Mouse (Mus musculus): ENCODE measurements around the gene Dffb.
A peak's percentile ranks its signal among the peaks of the same experiment; 100 is the strongest.
"Not testable (repeated sequence)": the region's sequence is repeated elsewhere in the genome, so short reads cannot be mapped to it uniquely, and the experiment has no call there.

The Dffb gene

DNA sequence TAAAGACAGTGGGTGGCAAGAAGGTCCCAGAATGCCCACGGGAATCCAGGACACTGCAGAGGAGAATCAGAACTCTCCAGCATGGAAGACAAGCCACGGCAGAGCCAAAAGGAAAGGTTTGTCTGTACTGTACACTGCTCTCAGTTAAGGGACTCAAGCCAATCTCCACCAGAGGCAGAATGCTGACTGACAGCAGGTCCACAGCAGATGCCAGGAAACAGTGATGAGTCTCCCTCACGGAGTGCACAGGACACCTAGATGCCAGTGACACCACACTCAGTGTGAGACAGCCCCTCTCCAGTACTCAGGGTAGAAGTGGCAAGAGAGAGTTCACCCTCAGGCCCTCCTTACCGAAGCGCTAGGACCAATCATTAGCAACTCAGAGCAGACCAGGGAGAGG is 8.3 kb downstream of the Dffb start:
- DNase-seq (ENCODE audit: low read depth, low spot score) = no peak

DNA sequence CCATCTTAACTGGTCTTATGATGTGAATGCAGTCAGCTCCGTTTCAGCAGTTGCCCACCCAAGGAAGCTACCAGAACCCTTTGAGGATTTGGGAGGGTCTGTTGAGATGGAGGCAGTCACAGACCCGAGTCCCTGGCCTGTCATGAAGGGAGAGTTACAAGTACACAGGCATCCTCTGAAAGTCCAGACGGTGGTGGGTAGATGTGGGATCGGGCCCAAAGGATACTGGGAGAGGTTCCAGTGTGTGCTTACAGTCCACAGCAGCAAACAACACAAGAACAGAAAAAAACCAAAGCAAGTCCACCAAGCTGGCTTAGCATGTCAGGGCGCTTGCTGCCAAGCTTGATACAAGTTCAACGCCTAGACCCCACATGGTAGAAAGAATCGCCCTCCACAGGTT is 12.3 kb downstream of the Dffb start:
- no peak for DNase-seq (ENCODE audit: low read depth, low spot score)

DNA sequence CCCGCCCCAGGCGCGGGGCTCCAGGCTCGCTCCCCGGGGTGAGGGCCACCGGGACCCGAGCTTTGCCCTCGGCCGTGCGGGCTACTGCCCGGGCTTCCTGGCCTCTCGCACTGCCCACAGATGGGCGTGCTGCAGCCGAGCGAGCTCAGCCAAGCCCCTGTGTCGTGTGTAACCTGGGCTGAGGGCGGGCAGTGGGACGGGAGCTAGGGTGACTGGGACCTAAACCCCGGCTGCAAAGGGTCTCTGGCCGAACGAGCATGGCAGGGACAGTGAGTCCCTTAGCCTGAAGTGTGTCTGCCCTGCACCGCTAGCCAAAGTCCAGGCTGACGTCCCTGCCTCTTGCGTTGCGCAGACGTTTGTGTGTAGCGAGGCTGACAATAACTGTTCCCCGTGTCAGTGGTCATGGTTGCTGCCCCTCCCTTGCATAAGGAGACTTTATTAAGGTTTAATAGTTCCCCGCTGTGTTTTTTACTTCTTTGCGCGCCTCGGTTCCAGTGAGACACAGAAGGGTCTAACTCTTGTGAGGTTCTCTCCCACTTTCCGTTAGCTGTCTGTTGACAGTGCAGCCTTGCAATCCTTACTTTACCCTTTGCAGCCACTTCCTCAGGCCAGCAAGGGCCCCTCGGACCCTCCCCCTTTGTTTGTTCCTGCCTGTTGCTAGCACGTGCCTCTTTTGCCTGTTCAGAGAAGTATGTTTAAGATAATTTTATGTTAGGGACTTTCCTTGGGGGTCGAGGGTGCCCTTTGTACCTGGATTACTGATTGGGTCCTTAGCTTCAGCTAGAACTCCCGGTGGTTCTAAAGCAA is 17.3 kb downstream of the Dffb start:
- DNase-seq (ENCODE audit: low read depth, low spot score) = peak; percentile 28

DNA sequence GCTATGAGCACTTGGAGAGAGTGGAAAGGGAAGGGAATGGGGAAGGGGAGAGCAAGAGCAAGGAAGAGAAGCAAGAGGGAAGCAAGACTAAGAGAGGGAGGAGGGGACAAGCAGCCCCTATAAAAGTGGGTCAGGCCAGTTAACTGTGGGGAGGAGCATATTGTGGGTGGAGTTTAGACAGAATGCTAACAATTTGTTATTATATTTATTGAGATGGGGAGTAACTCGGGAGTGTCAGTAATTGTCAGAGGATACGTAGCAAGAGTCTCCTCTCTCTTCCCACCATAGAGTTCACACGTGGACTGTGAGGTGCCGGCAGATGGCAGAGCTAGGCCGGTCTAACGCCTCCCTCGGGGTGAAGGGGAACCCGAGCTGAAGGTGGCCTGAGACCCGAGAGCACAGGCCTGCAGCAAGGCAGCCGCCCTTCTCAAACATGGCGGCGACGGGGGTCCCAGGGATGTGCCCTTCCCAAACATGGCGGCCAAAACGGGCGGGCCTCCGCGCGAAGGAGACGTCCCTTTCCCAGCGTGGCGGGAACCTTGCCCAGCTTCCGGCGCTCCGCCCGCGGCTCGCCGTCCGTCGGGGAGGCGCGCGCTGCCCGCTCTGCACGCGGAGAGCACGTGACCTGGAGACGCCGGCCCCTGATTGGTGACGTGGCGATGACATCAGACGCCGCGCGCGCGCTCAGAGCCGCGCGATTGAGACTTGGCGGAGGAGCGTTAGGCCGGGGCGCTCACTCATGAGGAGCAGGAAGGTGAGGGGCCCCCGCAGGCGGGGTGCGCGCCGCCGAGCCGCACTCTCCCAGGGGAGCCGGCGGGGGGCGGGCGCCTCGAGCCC is 18.1 kb downstream of the Dffb start, which contains the start of gene A430005L14Rik:
A430005L14Rik (plus strand) TSS at position 669 of the 837 bp plus-strand sequence.
- DNase-seq (ENCODE audit: low read depth, low spot score) = peak; percentile 97

DNA sequence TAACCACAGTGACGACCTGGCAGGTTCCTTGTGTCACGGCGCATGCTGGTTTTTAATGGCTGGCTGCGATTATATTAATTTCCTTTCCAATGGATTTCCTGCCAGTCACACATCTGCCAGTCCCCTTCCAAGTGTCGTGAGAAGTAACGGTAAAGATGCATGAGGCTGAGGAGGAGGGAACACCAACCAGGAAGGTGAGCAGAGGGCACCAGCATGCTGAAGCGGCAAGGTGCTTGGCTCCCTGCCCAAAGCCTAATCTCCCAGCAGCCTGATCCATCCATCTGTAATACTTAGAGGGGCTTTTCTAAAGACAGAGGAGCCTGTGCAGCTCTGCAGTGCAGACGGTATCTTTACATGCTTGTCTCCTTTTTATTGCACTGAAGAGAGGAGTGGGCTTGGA is 19.3 kb downstream of the Dffb start:
- no peak for DNase-seq (ENCODE audit: low read depth, low spot score)

DNA sequence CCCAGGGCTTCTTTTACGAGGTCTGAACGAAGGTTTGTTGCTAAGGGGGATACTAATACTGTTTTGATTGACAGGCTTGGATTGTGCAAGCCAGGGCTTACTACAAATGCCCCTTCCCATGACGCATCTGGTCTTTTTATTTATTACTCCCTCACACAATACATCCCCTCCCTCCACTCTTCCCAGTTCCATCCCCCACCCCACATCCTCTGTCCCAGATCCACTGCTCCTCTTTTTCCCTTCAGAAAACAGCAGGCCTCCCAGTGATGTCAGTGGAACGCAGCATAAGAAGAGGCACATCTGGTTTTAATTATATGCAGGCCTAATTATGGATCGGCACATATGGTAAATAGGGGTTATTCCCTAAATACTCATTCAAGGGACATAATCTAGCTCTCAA is 23.2 kb downstream of the Dffb start:
- DNase-seq (ENCODE audit: low read depth, low spot score) = no peak

DNA sequence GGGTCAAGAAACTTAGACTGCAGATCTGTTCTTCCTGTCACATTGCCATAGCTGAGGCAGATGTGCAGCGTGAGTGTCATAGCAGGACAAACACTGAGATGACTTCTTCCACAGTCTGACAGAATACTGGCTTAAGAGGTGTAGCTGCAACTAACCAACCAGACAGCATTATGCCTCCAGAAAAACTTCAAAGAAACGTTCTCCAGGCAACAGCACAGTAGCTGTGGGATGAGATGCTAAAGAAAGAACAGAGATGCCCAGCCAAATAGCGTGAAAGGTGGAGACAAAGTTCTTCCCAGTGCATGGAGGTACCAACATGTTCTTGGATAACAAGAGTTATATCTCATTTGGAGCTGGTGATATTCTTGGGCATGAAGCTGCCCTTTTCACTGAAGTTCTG is 23.8 kb downstream of the Dffb start:
- no peak for DNase-seq (ENCODE audit: low read depth, low spot score)

DNA sequence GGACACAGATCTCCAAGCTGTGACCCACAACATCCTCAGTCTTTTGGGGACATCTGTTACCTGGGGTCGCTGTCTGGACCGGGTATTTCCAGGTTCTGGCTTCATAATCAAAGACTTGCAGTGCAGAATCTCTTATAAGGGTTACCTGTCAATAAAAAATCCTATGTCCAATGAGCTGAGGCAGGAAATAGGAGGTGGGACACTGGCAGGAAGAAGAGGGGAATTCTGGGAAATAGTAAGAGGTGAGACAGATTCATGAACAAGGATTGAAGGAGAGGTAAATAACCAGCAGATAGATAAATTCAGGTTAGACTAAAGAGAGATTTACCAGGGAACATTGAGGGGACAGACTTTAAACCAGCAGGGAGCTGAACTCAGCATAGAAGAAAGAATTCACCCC is 24.6 kb downstream of the Dffb start:
- DNase-seq (ENCODE audit: low read depth, low spot score) = no peak

DNA sequence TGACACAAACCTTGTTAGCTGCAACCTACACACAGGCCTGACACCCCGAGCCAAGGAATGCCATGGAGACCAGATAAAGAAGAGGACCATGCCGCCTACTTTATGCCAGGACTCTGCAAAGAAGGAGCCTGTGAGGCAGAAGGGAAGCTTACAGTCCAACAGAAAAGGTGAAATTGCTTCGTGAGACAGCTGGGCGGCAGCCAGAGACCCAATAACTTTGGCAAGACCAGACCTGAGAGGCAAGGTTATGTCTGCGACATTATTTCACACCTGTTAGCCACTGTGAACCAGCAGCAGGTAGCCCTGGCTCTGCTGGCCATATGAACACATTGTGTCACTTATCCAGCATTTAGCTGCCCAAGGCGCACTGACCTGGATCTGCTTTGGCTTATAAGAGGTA is 29.2 kb downstream of the Dffb start:
- no peak for DNase-seq (ENCODE audit: low read depth, low spot score)

DNA sequence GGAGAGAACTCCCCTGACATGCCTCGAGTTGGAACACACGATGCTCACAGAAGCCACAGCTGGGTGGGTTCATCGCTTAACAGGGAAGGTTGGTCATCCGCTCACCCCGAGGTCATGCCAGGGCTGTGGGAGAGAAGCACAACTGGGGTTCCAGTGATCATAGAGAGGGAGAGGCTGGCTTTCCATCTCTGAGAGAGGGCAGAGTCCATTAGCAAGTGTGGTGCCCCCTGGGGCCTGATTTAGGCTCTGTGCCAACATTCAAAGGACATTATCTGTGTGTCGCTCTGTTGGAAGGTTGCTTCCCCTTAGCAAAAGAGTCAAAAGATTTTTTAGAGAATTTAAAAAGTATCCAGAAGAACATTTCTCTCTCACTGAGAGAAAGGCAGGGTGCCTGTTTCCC is 30.7 kb downstream of the Dffb start:
- DNase-seq (ENCODE audit: low read depth, low spot score) = no peak

DNA sequence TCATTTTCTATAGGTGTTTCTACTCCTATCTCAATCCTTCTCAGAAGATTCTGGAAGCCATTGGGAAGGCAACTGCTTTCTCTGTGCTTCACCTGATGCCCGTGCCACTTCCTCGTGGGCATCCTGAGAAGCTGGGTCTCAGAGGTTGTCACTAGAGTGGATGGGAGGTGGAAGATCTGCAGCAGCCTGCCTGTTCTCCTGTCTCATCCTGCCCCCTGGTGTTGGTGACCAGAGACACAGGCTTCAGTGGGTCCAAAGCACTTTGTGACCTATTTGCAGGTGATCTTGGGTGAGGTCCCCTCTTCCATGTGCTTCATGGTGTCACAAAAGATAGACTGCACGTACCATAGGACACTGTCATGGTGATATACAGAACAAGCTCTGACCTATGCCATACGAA is 31.7 kb downstream of the Dffb start:
- no peak for DNase-seq (ENCODE audit: low read depth, low spot score)

DNA sequence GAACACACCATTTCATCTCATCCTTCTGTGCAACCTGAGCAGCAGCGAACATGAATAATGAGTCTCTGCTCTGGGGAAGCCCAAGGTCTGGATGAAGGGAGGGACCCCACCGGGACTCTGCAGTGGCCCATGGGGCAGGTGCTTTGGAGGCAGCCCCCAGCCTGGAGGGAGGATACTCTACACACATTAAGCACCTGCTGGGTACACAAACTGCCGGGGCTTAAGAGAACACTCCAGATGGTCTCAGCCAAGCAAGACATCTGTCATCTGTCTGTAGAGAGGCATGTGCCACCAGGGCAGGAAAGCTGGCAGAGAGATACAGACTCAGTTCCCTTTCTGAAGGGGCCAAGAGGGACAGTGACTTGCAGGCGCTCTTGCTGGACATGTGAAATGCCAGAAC is 45.0 kb downstream of the Dffb start:
- DNase-seq (ENCODE audit: low read depth, low spot score) = no peak

DNA sequence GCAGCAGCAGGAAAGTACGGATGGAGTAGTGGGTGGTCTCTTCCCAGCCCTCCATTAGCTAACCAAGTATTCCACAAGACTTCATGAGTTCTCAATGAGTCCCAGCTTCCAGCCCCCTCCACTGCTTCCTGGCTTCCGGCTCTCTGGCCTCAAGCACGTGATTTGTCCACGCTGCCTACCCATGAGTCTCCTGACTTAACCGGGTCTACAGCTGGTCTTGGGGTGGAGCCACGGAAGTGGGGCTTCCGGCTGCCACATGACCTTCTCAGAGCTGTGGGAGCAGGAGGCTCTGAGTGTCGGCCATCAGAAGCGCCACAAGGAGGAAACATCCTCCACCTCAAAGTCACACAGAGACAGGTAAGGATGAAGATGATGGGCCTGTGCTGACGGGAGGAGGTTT is 45.5 kb downstream of the Dffb start:
- DNase-seq (ENCODE audit: low read depth, low spot score) = no peak

DNA sequence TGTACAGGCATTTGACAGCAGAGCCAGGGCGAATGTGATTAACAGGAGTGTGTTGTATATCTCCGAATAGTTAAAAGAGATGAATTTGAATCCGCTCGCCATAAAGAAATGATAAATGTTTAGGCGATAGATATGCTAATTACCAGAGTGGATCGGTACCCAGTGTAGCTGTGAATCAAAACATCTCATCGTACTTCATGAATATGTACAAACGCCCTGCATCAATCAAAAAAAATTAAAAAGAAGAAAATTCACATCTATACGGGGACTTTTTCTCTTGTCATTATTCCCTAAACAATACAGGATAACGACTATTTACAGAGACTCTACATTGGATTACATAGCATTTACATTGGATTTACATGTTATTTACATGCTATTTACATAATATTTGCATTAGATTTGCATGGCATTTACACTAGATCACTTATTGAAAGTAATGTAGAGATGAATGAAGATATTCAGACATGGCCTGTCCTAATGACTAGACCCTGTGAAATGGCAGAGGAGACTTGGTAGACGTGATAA is 46.1 kb downstream of the Dffb start:
- no peak for DNase-seq (ENCODE audit: low read depth, low spot score)

DNA sequence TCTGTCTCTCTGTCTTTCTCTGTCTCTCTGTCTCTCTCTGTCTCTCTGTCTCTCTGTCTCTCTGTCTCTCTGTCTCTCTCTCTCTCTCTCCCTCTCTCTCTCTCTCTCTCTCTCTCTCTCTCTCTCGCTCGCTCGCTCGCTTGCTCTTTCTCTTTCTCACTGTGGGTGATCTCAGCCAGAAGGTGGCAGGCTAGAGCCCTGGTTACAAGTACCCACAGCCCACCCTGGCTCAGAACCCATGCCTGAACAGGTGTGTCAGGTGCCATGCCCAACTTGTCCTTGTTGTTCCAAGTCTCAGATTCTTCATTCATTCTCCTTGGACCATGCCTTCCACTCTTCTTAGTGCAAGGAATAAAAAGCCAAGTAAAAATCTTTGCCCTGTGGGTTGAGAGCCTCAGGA is 52.8 kb downstream of the Dffb start:
- DNase-seq (ENCODE audit: low read depth, low spot score) = not testable (repeated sequence)

DNA sequence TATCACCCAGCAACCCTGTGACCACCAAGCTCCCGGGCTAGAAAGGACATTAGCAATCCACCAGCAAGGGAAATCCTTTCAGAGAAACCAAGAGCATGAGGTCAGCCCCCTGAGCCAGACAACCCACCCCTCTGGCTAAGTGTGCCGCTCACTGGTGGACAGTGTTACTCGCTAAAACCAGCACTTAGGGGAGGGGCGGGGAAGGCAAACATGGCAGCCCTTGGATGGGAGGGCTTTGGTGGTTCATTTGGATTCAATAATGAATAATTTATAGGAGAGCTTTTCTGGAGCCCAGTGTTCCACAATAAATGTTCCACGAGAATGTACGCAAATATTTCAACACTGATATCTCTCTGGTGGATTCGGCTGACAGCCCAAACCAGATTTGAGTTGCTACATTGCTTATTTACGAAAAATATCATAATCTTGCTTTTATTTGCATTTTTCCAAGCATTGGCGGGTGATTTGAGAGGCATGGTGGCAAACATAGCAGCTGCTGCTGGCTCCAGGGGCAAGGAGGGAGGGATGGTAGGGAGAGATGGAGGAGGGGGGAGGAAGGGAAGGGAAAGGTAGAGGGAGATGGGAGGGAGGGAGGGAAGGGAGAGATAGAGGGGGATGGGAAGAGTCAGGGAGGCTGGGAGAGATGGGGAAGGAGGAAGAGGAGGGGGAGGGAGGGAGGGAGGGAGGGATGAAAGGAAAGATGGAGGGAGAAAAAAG is 54.3 kb downstream of the Dffb start:
- DNase-seq (ENCODE audit: low read depth, low spot score) = no peak

DNA sequence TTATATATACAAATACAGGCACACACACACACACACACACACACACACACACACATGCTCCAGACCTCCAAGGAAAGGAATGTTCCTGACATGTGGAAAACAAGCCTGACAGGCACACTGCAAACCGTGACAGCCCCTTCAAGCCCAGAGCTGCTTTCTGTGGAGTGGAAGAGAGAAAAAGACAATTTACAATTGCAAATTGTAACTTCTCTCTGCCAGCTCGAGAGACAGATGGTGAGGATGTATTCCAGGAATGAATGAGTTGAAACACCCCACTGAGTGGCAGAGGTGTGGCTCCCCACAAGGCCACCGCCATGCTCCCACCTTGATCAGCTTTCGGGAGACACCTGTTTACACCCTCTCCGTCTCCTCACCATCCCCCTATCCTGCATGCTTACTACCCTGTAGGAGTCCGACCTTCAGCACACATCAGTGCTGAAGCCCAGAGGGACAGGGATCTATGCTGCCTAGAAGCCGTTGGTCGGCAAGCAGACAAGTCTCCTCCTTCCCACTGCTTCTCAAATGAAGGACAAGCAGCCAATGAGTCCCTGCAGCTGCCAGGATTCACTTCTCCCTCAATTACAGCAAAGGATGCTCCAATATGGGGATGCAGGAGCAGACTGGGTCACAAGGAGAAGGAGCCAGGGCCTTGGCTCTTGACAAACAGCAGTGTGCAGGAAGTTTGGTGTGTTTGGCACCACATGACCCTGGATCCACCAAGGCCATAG is 57.0 kb downstream of the Dffb start:
- no peak for DNase-seq (ENCODE audit: low read depth, low spot score)

Measured in forelimb bud, embryonic 11.5 days (tissue).